Mouse (Mus musculus): ENCODE measurements at regions not wholly inside any gene's neighbourhood (a gene's known extent, or its start where the extent isn't known, plus 50 kb on each side); places are given as distances from the start of the nearest gene placed in this dataset.

DNA sequence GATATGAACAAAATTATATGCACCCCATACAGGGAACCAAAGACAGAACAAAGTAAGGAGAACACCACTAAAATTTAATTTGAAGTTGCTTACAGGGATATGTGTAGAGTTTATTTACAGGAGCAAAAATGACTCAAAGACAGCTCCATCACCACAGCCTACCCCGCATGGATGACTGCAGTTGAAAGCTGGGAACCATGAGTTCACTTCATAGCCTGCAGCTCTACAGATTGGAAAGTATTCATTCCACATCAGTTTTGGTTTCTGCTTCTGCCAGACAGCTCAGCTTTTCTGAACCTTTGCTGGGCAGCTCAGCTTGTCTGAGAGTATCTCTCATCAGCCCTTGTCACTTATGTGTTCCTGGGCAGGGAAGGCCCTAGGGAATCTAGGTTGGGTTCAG lies 160.6 kb upstream of the Sema3d start:
- DNase-seq (ENCODE audit: low spot score) = no peak

GRCm38 (mm10) chr5:12233377-12234096 lies 149.6 kb upstream of the Sema3d start:
- no peak for DNase-seq (ENCODE audit: low spot score)

DNA sequence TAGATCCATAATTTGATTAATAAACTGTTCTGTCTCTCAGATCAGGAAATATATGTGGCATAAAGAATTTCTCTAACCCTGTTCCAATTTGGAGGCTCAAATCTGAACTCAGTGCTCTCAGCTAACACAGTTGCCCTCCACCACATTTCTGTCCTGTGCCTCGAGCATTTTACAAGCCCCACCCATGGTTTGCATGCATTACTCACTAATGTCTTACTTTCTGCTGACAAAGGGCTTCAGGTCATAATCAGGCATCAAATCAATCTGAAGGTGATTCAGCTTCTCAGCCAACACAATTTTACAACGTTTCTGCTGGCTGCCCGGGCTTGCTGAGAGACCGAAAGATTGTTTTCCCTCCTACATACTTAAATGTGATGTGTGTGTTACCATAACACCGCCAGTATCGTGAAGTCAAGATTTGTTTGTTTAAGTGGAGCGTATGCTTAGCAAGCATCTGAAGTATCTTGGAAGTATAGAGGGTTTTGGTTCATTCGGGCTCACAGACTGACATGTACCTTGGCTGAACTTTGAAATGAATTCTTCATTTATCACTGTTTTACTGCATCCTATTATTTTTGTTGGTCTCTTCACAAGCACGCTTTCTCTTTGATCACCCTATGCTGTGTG lies 139.9 kb upstream of the Sema3d start:
- DNase-seq (ENCODE audit: low spot score) = no peak

- DNase-seq (ENCODE audit: low spot score) = no peak
Measured at GRCm38 (mm10) chr5:12293685-12294084, 89.5 kb upstream of the Sema3d start.

GRCm38 (mm10) chr5:12297331-12297730 lies 85.9 kb upstream of the Sema3d start:
- DNase-seq (ENCODE audit: low spot score) = no peak

DNA sequence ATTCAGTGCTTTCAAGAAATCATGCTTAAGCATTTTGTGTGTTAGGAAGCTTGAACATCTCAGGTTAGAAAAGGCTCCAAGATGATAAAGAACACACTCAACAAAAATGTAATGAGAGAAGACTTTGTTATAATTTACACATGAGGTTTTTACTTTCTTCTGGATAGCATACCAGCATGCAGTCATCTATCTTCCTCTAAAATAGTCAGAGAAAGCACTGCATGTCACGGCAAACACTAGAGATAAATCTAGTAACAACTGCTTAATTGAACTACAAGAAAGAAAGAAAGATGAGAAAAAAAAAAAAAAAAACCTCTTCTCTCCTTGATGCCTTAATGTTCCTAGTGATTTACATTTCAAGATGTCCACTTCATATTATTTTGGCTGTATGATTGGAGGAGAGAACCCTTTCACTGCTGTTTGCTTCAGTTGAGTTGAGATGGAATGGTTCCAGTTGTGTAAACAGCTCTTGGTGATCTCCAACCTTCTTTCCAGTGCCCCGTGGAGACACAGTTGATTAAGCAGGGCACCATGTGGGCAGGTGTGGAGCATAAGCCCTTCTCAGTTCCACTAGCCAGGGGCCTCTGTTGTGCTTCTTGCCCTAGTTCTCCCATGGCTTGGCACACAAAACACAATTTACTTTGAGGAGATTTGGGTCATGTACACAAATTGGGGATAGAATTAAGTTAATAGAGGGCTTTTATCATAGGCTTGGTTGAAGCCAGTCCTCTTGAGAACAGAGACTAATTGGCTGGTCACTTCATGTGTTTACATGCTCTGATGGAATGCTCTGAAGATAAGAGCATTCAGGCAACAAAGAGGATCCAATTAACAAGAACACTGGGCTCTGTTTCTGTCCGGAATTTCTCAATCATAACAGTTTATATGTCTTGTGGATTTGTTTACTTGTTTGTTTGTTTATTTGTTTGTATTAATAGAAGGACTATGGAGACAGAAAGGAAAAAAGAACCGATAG lies 81.1 kb upstream of the Sema3d start:
- DNase-seq (ENCODE audit: low spot score) = no peak

GRCm38 (mm10) chr5:12309408-12309807 lies 73.8 kb upstream of the Sema3d start:
- DNase-seq (ENCODE audit: low spot score) = no peak

GRCm38 (mm10) chr5:12332648-12333305 lies 50.4 kb upstream of the Sema3d start:
- no peak for DNase-seq (ENCODE audit: low spot score)

Data from c-Kit-positive CD71-positive TER-119-positive erythroid progenitor cells, embryonic 14.5 days (primary cell).